Mouse (Mus musculus): ENCODE results near the gene Tfpi.
A peak's percentile ranks its signal among the peaks of the same experiment; 100 is the strongest.

The Tfpi gene

DNA sequence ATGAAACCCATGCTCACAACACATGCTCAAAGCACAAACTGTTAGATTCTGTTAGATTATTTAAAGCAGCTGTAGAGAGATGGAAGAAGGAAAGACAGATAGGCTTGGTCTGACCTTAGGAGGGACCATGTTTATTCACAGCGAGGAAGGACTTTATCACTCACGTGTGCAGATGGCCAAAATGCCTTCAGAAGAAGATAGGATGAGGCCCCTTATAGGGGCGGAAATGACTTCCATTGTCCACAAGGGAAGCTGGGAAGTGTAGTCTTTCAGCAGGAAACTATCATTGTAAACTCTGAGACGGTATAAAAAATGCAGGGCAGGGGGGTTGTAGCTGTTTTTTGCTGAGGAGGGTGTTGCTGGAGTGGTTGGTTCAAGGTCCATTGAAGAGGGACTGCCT, at the start of gene Tfpi:
Gene Tfpi (minus strand): TSS at position 199 of the 400 bp plus-strand sequence.
- DNase-seq, result peak in 1 of 2 experiments; percentile 24

DNA sequence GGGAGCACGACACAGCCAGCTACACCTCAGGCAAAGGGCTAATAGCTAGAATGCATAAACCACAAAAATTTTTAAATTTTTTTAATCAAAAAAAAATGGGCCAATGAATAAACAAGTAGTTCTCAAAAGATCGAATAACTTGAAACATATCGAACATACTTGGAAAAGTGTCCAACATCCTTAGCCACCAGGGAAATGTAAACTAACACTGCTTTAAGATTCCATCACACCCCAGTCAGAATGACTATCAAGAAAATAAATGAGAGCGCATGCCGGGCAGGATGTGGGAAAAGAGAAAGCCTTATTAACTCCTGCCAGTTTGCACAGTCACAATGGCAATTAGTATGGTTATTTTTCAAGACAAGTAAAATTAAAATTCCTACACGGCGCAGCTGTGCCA, 49.6 kb upstream of the Tfpi start:
- DNase-seq, result no peak

DNA sequence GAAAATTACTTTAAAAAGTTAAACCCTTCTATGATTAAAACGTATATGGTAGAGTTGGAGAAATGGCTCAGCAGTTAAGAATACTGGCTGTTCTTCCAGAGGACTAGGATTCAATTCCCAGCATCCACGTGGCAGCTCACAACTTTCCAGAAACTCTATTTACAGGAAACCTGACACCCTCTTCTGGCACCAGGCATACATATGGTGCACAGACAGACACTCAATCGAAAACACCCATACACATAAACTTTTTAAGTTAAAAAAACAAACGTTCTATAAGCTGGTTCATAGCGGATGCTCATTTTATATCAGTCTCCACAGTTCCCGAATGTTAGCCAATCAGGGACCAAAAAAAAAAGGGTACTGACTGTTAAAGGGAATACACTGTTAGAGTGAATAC, 49.2 kb upstream of the Tfpi start:
- DNase-seq, result no peak

DNA sequence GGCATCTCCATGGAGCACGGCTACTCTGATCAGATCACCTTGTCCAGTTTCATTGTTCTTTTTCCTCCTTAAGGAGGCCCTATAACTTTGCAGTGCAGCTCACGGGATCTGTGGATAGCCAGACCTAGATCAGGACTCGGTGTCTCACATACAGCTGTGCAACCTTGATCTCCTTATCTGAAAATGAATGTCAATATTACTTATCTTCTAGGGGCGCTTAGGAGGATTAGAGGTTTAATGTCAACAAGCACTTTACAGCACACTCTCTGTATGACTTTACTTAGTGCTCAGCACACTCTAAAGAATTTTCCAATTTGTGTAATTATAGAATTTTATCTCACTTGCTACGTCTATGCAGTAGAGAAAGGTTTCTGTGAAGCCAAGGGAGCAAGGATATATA, 48.5 kb upstream of the Tfpi start:
- no peak for DNase-seq

DNA sequence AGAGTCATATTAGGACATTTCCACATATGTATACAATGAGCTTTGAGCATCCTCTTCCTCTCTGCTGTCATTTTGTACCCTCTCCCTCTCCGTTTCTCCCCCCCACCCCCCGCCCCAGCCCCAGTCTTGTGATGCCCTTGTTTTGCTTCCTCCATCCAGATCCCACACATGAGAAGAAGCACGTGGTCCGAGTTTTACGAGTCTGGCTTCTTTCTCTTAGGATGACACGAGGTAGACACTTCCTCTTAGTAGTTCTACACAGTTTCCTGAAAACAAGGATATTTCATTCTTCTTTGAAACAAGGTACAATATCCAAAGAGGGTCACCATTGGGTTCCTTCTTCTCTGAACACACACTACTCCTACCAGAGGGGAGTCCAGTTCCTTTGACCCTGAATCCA, 47.4 kb upstream of the Tfpi start:
- no peak for DNase-seq

DNA sequence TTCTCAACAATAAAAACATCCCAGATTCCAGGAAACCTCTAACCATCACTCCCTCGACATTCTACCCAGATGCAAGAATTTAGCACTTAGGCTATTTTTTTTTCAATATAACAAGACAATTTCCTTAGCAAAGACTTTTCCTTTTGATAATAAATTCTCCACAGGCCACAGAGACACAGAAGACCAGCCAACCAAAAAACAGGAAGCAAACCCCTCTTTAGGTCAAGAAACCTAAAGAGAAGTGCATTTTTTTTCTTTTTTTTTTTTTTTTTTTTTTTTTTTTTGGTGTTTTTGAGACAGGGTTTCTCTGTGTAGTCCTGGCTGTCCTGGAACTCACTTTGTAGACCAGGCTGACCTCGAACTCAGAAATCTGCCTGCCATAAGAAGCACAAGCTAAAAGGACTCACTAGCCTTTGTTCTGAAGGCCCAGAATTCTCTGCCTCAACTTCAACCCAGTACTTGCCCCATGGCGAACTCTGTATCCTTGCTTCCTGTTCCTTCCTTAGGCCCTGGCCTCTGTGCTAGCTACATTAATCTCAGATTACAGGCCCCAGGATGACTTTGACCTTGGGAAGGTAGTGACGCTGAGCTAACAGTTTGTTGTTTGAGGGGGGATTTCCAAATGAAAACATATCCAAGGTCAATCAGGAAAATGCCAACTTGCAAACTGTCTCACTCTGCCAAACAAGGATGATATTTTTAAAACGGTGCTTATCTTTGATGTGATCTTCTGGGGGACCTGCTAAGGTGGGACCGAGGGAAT, 46.7 kb upstream of the Tfpi start:
- no peak for DNase-seq

DNA sequence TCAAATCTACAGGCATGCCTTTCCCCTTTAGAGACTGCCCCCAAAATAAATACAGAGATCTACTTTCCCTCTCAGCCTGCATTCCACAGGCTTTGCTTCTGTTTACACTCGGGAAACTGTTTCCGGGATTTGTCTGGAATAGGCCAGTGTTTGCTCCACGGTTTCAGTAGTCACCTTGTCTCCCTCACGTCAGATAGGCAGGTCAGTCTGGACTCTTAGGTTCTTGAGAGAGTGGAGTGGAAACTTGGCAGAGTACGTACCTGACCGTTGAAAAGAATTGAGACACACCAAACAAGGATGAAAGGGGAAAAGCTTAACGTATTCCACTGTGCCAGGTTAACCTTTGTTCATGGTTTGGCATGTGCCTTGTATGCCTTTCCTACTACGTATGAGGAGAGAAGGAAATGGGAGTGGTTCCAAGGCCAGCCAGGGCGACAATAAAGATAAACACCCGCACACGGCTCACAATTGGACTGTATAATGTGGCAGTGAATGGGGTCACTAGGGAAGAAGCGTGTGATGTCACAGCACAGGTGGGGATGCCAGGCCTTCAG, 43.0 kb upstream of the Tfpi start:
- DNase-seq, result peak; percentile 81 to 89

DNA sequence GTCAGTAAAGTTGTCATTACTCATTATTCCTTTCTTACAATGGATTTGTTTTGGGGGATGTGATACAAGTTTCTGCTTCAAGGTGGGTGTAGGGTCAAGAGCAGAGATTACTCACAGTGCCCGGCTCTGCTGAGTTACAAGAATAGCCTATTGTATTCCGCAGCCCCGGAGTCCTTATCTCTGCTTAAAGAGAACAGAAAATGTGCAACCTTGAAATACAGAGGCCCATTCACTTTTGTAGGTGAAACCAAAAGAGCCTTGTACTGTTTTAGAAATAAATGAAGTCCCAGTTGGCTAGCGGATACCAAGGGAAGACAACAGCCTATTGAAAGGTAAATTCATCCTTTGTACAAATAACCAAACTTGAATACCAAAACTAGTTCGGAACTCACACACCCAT, 42.2 kb upstream of the Tfpi start:
- DNase-seq, result no peak

DNA sequence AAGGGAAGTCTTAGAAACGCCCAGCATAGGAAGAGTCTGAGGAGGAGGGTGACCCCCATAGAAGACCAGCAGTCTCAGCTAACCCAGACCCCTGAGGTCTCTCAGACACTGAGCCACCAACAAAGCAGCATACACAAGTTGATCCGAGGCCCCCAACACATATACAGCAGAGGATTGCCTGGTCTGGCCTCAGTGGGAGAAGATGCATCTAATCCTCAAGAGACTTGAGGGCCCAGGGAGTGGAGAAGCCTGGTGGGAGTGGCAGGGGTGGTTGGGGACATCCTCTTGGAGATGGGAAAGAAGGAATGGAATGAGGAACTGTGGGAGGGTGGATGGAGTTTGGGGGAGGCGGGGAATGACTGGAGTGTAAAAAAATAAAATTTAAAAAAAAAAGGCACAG, 36.7 kb upstream of the Tfpi start:
- no peak for DNase-seq

DNA sequence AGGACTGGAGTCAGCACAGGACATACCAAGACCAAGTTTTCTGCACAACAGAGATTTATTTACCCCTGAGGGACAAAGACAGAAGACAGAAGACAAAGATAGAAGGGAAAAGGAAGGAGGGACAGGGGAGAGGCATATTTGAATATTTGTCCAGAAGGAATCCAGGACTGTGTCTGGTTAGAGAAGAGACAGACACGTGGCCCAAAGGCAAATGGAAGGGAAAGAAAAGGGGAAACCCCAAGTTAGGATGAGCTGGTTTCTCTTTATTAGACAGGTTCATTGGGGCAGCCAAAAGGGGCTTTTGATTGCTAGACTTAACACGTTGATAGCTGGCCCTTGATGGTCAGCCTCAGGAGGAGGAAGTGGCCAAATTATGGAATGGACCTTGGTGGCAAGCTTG, 34.9 kb upstream of the Tfpi start:
- DNase-seq, result no peak

DNA sequence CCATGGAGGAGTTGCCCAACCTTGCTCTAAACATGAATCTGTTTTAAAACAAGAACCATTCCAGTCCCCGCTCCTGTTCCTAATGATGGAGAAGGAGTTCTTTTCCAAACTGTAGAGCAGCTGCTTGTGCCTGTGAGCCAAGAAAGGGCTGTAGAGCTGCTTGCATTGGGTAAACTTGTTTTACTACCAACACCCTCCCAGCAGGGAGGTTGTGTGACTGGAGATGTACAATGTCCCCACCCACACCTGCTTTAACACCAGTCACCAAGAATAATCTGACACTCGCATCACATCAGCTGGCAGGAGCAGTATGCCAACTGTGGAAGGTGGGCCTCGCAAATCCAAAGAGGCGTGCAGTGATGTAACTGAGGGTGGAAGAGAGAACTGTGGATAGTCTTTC, 34.5 kb upstream of the Tfpi start:
- no peak for DNase-seq

DNA sequence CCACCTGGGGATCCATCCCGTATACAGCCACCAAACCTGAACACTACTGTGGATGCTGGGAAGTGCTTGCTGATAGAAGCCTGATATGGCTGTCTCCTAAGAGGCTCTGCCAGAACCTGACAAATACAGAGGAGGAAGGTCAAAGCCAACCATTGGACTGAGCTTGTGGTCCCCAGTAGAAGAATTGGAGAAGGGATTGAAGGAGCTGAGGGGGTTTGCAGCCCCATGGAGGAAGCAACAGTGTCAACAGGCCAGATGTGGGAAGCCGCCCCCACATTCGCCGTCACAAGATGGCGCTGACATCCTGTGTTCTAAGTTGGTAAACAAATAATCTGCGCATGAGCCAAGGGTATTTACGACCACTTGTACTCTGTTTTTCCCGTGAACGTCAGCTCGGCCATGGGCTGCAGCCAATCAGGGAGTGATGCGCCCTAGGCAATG, 28.4 kb upstream of the Tfpi start:
- DNase-seq, result peak; percentile 31 to 43

DNA sequence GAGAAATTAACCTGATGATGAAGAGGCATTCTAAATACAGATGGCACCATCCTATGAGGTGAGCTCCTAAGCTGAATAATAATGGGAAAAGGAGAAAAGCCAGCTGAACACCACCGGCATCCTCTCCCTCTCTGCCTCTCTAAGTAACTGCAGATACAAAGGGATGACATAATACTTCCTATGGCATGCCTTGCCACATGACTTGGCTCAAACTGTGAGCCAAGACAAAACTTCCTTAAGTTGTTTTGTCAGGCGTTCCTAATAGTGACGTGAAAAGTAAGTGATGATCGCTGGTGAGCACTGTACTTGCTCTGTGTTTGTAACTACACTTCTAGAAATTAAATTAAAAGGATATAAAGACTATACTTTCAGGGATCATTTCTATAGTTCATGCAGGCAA, 27.7 kb upstream of the Tfpi start:
- DNase-seq, result no peak

DNA sequence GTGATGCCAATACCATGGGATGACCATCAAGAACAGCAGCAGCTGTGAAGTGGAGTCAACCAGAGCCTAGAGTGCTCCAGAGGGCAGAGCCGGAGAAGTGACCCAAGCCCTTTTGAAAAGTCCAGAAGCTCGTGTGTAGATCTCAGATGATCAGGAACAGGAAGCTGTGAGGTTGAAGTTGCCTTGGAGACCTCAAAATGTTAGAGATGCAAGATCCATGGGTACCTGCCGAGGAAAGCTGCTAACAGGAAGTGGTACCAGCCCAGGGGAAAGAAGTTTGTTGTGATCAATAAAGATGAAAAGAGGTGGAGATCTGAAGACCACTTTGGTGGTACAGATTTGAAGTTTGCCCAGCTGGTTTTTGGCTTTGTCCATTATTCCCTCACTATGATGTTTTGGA, 22.3 kb upstream of the Tfpi start:
- no peak for DNase-seq

DNA sequence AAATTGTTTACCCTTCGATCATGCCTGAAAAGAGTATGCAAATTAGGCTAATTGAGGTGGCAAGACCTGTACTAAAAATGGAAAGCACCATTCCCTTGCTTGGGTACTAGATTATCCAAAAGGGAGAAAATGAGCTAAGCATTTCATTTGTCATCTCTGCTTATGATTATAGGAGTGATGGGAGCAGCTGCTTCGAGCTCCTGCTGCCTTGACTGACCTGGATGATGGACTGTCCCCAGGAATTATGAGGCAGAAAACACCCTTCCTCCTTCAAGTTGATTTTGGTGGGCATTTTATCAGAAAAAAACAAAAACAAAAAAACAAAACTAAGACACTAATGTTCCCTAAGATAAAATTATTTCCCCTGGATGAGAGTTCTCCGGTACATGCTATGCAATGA, 18.5 kb upstream of the Tfpi start:
- DNase-seq, result no peak

DNA sequence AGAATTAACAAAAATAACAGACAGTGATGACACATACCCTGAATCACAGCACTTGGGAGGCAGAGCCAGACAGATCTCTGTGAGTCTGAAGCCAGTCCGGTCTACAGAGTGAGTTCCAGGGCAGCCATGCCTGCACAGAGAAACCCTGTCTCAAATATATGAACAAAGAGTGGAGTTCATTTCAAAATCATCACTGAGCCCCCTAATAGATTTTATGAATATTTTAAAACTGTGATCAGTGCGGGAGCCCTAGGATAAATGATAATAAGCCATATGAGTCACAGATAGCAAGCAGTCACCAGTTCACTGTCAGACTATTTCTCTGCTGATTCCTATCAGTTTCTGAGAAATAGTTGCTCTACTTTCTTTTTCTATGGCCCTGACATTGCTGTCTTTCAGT, 17.1 kb upstream of the Tfpi start:
- DNase-seq, result no peak

DNA sequence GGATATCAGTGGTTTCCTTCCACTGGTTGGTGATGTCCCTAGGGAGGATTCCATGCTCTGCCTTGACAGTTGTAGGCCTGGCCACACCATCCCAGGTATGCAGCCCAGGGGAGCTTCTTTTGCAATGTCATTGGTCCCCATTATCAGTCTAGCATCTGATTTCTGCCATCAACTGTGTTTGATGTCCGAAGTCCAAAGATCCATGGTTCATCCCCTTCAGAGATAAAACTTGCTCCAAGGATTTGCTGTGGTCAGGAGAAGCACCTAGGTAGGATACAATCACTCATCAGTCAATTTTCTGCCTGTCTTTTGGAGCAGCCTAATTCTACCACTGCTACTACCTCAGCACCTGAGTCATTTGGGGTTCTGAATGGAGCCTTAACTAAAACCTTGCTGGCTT, 15.1 kb upstream of the Tfpi start:
- no peak for DNase-seq

DNA sequence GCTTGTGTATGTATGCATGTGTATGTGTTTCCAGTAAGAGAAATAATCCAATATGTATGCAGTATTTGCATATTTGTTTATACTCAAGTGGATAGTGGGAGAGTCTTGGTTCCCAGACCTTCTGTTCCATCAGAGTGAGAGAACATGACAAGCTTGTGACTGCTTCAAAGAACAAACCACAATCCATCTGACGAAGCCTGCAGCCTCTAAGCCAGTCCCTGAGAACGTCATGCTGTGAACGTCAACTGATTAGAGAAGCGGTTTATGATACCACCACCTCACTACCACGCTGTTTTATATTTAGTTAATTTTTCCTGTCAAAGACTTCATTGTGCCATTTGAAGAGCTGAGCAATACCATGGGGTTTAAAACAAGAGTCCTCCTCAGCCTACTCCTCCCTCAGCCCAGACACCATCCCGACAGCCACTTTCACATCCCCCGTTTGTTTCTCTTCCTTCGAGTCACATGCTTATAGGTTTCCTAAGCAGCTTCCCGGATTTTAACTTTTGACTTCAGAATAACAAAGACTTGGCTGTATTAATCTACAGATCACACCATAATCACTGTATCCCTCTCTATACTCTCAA, 11.2 kb upstream of the Tfpi start:
- no peak for DNase-seq

DNA sequence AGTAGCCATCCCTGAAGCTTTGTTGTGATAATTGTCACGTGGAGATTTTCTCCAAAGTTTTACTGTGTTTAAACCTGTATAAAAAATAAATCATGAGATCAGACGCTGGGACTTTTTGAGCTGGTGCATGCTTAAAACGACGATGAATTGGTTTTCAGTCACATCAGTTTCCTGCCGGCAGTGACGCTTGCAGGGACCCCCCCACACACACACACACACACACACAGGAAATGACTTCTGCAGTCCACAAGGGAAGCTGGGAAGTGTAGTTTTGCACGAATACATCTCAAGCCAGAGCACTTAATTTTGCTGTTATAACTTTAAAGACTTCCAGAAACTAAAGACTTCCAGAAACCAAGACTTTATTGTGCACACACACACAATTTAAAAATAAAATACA, 5.3 kb upstream of the Tfpi start:
- peak; percentile 39 to 53 for DNase-seq

DNA sequence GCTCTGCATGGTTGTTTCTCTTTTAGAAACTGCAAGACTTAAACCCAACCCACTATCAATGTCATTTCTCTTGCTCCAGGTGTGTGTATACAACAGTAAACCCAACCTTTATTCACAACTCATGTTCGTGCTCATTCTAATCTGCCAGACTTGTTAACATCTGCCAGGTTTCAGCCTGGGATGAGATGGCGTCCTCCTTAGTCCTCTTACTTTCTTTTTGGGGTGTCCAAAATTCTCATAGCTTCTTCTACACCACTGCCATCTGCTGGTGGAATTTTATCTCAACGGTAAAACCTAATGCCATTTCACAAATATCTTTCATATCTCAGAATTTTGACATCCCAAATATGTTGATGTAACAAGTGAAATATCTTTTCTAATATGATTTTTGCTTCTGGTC, 2.5 kb upstream of the Tfpi start:
- DNase-seq, result peak in 1 of 2 experiments; percentile 64

DNA sequence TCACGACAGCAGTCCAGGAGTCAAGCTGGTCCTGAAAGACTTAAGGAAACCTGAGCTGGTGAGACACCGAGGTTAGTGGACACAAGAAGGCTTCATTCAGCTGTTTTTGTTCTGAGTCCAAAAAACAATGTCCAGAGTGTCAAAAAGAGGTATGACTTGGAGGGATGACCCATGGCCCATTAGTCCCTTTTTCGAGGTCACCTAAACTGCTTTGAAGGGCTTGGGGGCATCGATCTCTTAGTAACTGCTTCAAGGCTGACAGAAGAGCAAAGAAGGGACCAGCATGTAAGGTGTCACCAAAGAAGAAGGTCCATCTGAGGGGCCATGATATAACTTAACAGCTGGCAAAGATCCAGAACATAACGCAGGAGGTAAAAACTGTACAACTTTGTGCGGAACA, 1.2 kb upstream of the Tfpi start:
- DNase-seq, result no peak

DNA sequence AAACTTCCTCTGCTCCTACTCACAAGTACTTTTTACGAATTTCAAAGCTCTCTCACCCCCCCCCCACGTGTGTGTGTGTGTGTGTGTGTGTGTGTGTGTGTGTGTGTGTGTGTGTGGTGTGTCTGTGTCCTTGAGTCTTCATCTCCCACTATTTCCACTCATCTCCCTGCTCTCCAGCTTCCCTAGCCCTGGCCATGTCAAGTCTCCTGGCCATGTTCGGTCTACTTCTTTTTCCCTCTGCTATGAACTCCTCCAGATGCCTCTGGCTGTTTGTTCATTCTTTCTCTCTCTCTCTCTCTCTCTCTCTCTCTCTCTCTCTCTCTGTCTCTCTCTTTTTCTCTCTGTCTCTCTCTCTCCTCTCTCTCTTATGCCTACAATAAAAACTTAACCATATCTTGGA, 444 bp downstream of the Tfpi start:
- DNase-seq, result no peak

DNA sequence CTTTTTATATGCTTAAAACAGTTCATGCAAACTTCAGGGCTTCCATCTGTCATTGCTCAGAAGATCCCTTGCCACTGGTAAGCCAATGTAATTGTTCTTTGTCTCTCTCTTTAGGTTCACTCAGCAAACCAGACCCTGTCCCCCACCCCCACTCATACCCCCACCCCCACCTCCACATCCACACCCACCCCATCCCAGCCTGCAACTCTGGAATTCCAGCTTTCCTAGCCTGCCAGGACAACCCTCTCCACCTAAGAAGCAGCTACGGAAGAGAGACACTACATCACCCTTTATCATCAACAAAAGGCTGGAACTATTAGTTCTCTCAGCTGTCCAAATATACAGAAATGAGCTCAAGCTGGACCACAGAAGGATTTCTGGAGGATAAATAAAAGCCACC, 974 bp downstream of the Tfpi start:
- DNase-seq, result no peak

DNA sequence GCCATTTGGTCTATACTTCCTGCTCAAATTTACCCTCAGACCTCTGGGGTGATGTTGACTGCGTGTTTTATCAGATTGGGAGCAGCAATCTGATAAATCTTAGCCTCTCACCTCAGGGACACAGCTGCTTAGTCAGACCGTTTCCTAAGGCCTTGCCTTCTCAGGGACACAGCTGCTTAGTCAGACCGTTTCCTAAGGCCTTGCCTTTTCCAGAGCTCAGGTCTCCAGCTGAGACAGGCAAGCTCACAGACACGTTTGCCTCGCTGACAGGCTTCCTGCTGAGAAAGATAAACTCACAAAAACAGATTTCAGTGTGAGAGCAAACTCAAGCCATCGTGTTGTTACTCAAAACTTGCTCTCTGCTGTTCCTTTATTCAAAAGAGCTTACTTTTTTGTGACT, 1.9 kb downstream of the Tfpi start:
- DNase-seq, result no peak
